Mouse (Mus musculus) forebrain, embryonic 15.5 days (tissue): ENCODE results near the gene Dcaf11. TPM values are rescaled to one million over a fixed set of nuclear protein-coding genes. Genes with fewer than 3 reads are reported as not detected.
A peak's percentile ranks its signal among the peaks of the same experiment; 100 is the strongest.

ENCODE experiments used
- ATAC-seq: fragments of 200-750 bp; cut with Nextera tagmentation; replicated peaks from 2 replicates; pipeline ENCODE4 v1.8.0; 2017; ENCODE audit warnings: mild to moderate bottlenecking, moderate TSS enrichment, moderate library complexity
- H3K27ac ChIP-seq: fragments of 300-500 bp; sonication (generic); replicated peaks from 2 replicates; pipeline ENCODE4 v1.5.1; 2015; ENCODE audit warnings: mild to moderate bottlenecking, inconsistent platforms
- H3K27me3 ChIP-seq: fragments of 300-500 bp; sonication (generic); 2 replicates; pipeline ENCODE4 v1.6.1; 2015; ENCODE audit warnings: inconsistent platforms
- H3K36me3 ChIP-seq: fragments of 300-500 bp; sonication (generic); 2 replicates; pipeline ENCODE4 v1.6.1; 2015; ENCODE audit warnings: mild to moderate bottlenecking, inconsistent platforms
- H3K4me1 ChIP-seq: fragments of 300-500 bp; sonication (generic); 2 replicates; pipeline ENCODE4 v1.6.1; 2015; ENCODE audit warnings: inconsistent platforms
- H3K4me2 ChIP-seq: fragments of 300-500 bp; sonication (generic); replicated peaks from 2 replicates; pipeline ENCODE4 v1.6.1; 2015; ENCODE audit warnings: mild to moderate bottlenecking, inconsistent platforms
- H3K4me3 ChIP-seq: fragments of 300-500 bp; sonication (generic); 2 replicates; pipeline ENCODE4 v1.5.1; 2015; ENCODE audit warnings: mild to moderate bottlenecking, inconsistent platforms
- H3K9ac ChIP-seq: fragments of 300-500 bp; sonication (generic); replicated peaks from 2 replicates; pipeline ENCODE4 v1.6.1; 2015; ENCODE audit warnings: mild to moderate bottlenecking, inconsistent platforms
- H3K9me3 ChIP-seq: fragments of 300-500 bp; sonication (generic); 2 replicates; pipeline ENCODE4 v1.6.1; 2016; ENCODE audit warnings: inconsistent platforms
- WGBS: fragments of 180-500 bp; shearing (Covaris S2); methylation state at CpG from one replicate; pipeline ENCODE4 v1.1.7; 2015; ENCODE audit warnings: mixed read lengths; 5-methylcytosine and 5-hydroxymethylcytosine counted together
- polyA plus RNA-seq: library from polyadenylated mRNA; unstranded; fragments of >200 nt; fragmentation: Nextera tagmentation; extraction: Ambion mirVana; gene quantifications from 2 replicates; pipeline ENCODE4 v1.2.1, GENCODE M21; 2015

The Dcaf11 gene
- polyA plus RNA-seq, 1 experiment from 2014 or later: 132 TPM

DNA sequence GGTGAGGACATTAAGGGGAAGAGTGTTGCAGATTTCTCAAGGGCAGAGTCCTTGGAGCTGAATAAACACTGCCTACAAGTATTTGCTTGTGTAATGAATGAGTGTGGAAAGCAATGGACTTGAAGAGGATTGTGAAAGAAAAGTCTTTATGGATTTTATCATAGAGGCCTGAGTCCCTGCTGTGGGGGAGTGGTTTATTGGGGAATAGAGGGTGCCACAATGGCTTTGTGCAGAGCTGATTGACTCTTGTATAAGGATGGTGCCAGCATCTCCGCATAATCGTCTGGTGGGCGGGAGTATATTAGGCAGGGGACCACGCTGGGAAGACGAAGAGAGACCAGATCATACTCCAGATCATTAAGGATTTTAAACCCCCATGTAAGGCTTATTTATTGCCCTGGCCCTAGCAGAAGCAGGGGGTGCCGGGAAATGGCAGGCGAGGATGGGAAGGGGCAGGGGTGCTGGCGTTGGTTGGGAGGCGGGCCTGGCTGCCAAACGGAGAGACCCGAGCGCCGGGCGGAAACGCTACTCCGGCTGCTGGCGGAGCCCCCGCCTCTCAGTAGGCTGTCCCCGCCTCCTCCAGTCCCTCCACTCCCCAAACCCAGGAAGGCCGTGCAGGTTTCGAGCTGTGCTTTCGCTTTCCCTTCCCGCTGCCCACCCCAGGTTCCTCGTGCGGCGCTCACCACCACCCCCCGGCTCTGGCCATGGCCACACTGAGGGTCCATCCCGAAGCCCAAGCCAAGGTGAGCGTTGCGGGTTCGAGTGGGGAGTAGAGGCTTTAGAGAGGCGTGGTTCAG lies 18.3 kb downstream of the Dcaf11 start, which contains the start of gene Psme1:
Gene Psme1 (plus strand): TSS at position 253 of the 797 bp plus-strand sequence.
- peak within 1 kb of the TSS; percentile 92 for H3K9ac ChIP-seq
- no peaks in the 10 kb centered on the region for H3K27me3 ChIP-seq
- H3K27ac ChIP-seq: peak within 1 kb of the TSS; percentile 92
- peak; percentile 95 for ATAC-seq
- H3K9me3 ChIP-seq: no peaks in the 10 kb centered on the region
- H3K4me1 ChIP-seq: peaks cover 12% of the 10 kb centered on the region
- 0 out of 2 replicates have a peak, but pooled peaks cover 8% of the 10 kb centered on the region for H3K36me3 ChIP-seq
- peak within 1 kb of the TSS; percentile 69 for H3K4me2 ChIP-seq
- peak within 1 kb of the TSS; percentile 73 for H3K4me3 ChIP-seq
- under 1% methylated on average over 32 of the region's 32 CpGs for WGBS

DNA sequence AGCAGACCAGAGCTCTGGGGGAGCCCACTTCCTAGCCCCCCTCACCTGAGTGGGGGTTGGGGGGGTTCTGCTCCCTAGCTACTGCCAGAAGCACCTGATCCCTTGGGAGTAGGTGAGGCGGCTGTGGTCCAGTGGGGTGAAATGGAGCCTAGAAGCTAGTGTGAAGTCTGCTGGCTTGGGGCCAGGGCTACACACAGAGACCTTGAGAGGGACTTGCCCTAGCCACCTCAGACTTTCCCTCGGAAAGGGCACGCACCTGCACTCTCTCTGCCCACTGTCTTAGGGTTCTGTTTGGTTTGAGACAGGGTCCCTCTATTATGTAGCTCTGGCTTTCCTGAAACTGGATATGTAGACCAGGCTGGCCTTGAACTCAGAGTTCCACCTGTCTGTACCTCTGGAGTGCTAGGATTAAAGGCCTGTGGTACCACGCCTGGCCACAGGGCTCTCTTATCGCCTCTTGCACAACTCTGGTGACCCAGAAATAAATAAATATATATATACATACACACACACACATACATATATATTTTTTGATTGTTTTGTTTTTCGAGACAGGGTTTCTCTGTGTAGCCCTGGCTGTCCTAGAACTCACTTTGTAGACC lies 19.0 kb downstream of the Dcaf11 start:
- Histone ChIP-seq H3K4me3 (peak overlapping the region; percentile 73), H3K36me3 (0 out of 2 replicates have a peak, but pooled peaks cover 8% of the 10 kb centered on the region), H3K9ac (peak overlapping the region; percentile 92), H3K27me3 (no peaks in the 10 kb centered on the region), H3K27ac (peak overlapping the region; percentile 92), H3K4me1 (peaks cover 12% of the 10 kb centered on the region), H3K9me3 (no peaks in the 10 kb centered on the region), H3K4me2 (peak overlapping the region; percentile 69)
- 34% methylated on average over 6 of the region's 6 CpGs for WGBS
- ATAC-seq: 0 out of 2 replicates have a peak, but pooled peaks have one; percentile 0

DNA sequence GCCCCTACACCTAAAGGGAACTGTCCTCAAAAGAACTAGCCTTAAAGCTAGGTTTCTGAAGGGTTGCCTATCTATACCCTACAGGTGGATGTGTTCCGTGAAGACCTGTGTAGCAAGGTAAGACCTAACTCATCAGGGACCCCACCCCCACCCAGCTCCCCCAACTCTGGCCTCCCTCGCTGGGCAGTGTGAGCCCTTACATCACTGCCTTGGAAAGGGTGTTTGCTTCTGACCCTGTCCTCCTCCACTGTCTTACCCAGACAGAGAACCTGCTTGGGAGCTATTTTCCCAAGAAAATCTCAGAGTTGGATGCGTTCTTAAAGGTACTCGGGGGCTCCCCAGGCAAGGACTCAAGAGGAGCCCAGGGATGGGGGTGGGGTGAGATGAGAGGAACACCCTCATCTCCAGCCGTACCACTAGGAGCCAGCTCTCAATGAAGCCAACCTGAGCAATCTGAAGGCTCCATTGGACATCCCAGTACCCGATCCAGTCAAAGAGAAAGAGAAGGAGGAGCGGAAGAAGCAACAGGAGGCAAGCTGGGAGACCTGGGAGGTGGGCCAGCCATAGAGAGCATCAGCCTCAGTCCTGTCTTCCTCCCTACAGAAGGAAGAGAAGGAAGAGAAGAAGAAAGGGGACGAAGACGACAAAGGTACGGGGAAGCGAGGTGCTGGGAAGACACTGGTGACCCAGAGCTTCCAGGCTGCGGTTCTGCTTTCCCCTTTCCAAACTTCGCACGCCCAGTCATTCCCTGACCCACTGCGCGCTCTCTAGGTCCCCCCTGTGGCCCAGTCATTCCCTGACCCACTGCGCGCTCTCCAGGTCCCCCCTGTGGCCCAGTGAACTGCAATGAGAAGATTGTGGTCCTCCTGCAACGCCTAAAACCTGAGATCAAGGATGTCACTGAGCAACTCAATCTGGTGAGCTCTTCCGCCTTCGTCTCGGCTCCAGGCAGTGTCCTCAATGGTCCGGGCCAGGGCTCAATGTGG lies 20.0 kb downstream of the Dcaf11 start:
- WGBS: 85% methylated on average over 23 of the region's 23 CpGs
- Histone ChIP-seq H3K4me3 (no peak overlapping the region), H3K9me3 (no peaks in the 10 kb centered on the region), H3K4me2 (no peak overlapping the region), H3K27me3 (no peaks in the 10 kb centered on the region), H3K9ac (no peak overlapping the region), H3K4me1 (peaks cover 16% of the 10 kb centered on the region), H3K36me3 (0 out of 2 replicates have a peak, but pooled peaks cover 8% of the 10 kb centered on the region), H3K27ac (no peak overlapping the region)
- ATAC-seq: no peak

DNA sequence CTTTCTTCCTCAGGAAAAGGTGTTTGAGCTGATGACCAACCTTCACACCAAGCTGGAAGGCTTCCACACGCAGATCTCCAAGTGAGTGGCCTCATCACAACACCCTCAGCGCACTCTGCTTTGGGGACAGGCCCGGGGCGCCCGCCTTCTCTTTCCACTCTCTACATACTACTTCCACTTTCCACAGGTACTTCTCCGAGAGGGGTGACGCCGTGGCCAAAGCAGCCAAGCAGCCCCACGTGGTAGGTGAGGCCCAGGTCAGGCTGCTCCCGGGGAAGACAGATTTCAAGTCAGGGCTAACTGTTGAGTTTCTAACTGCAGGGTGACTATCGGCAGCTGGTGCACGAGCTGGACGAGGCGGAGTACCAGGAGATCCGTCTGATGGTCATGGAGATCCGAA lies 20.9 kb downstream of the Dcaf11 start:
- H3K4me3 ChIP-seq: no peak overlapping the region
- no peak overlapping the region for H3K27ac ChIP-seq
- H3K4me1 ChIP-seq: peaks cover 25% of the 10 kb centered on the region
- H3K9me3 ChIP-seq: no peaks in the 10 kb centered on the region
- 0 out of 2 replicates have a peak, but pooled peaks cover 8% of the 10 kb centered on the region for H3K36me3 ChIP-seq
- H3K9ac ChIP-seq: no peak overlapping the region
- 96% methylated on average over 16 of the region's 16 CpGs for WGBS
- no peaks in the 10 kb centered on the region for H3K27me3 ChIP-seq
- no peak overlapping the region for H3K4me2 ChIP-seq
- no peak for ATAC-seq

DNA sequence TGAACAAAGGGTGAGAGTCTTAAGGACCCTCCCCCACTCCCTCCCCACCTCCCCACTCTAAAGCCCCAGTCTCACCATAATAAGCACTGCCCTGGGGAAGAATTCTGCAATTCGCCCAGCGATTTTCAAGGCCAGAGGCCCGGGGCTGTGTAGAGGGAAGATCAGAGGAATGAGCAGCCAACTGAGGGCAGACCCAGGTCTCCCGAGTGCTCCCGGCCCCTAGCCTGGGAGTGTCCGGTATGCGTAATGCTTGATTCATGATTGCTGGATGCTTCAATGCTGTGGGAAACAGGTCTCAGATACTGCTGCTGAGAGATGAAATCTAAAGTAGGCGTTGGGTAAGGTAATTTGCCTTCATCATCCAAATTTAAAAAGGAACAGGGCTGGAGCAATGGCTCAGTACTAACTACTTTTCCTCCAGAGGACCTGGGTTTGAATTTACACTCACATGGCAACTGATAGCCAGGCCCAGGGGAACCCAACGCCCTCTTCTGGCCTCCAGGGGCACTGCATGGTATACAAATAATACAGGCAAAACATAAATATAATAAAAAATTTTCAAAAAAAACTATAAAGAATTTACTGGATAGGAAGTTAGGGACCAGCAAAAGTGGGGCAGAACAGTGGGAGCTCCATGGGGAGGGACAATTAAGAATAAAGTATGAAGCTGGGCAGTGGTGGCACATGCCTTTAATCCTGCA lies 22.3 kb downstream of the Dcaf11 start:
- Histone ChIP-seq H3K36me3 (peaks cover 8% of the 10 kb centered on the region; the same call in 1 of the 2 replicates), H3K27me3 (no peaks in the 10 kb centered on the region), H3K4me2 (no peak overlapping the region), H3K9ac (no peak overlapping the region), H3K27ac (no peak overlapping the region), H3K4me1 (peaks cover 25% of the 10 kb centered on the region), H3K9me3 (no peaks in the 10 kb centered on the region), H3K4me3 (no peak overlapping the region)
- no peak for ATAC-seq
- 79% methylated on average over 9 of the region's 9 CpGs for WGBS

DNA sequence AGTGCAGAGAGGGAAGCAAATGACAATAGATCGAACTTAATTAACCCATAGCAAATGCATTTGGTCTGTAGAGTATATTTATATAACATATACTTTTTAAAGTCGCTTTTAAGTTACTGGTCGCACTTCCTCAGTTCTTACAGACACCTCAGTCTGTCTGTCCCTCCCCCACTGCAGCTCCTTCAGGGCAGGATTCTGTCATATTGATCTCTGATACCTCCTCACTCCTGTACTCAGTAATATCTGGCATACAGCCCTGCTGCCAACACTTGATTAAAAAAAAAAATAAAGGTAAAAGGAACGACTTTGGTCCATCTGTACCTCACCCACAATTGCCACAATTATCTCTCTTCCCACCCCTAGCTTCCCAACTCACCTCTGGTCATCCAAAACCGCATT lies 24.5 kb downstream of the Dcaf11 start:
- peaks cover 16% of the 10 kb centered on the region for H3K4me1 ChIP-seq
- peak overlapping the region; percentile 43 for H3K4me3 ChIP-seq
- H3K27ac ChIP-seq: no peak overlapping the region
- WGBS: 41% methylated on average over 5 of the region's 5 CpGs
- ATAC-seq: no peak
- peaks cover 8% of the 10 kb centered on the region; the same call in 1 of the 2 replicates for H3K36me3 ChIP-seq
- H3K4me2 ChIP-seq: peak overlapping the region; percentile 51
- no peaks in the 10 kb centered on the region for H3K9me3 ChIP-seq
- H3K27me3 ChIP-seq: no peaks in the 10 kb centered on the region
- peak overlapping the region; percentile 47; the same call in 1 of the 2 replicates for H3K9ac ChIP-seq

DNA sequence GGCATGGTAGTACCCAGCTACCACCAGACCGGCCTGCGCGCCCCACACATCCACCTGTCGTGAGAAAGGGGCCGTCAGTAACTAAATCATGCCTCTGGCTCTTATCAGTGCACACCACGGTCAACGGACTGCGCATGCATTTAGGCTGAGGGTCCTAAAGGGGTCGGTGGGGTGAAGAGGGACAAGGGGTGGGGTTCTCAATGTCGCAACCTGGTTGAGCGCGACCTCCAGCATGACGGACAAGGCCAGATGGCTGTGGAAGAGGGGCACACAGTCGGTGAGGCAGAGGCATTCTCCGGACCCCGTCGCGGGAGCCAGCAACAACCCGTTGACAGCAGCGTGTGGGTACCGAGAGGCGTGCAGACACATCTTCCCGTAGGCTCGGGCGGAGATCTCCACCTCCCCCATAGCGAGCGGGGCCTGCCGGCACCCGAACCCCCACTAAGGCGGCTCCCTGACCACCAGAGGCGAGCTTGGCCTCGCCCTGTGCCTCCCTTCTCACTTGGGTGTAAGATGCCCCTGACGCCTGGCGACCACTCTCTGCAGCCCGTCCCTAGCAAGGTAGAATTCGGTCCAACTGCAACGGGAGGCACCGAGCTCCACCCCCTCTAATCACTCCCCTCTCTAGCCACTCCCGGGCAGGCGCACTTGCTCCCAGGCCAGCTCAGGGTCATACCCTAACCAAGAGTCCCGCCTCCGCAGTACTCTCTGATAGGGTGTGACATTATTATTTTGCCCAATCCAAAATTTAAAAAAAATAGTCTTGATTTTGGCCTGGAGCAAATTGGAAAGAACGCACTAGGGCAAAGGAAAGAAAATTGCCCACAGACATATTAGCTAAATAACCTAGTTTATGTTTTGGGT lies 25.1 kb downstream of the Dcaf11 start, which contains the start of gene Emc9:
Gene Emc9 (minus strand): TSS at position 601 of the 864 bp plus-strand sequence.
- Histone ChIP-seq H3K4me1 (peaks cover 22% of the 10 kb centered on the region), H3K9me3 (no peaks in the 10 kb centered on the region), H3K4me3 (peak within 1 kb of the TSS; percentile 43), H3K27ac (no peak within 1 kb of the TSS), H3K9ac (peak within 1 kb of the TSS; percentile 47), H3K4me2 (peak within 1 kb of the TSS; percentile 51), H3K36me3 (peaks cover 8% of the 10 kb centered on the region; the same call in 1 of the 2 replicates), H3K27me3 (no peaks in the 10 kb centered on the region)
- WGBS: 3% methylated on average over 43 of the region's 43 CpGs
- peak; percentile 65 for ATAC-seq

DNA sequence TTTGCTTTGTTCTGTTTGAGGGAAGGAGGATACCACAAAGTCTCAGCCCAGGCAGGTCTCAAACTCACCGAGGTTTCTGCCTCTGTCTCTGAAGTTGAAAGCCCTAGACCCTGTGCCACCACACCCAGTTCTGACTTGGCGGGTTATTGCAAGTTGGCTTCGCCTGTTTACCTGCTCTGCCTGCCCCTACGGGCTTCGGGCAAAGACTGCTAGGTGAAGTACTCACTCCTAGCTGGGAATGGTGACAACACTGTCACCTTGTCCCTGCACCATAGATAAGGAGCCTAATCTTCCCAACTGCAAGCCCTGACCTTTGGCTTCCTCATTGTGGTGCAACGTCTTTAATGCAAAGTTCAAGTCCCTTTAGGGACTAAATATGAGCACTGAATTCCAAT lies 25.8 kb downstream of the Dcaf11 start:
- Histone ChIP-seq H3K9me3 (no peaks in the 10 kb centered on the region), H3K4me2 (peak overlapping the region; percentile 51; the same call in 1 of the 2 replicates), H3K36me3 (peaks cover 5% of the 10 kb centered on the region; the same call in 1 of the 2 replicates), H3K9ac (0 out of 2 replicates have a peak overlapping the region, but pooled peaks have one; percentile 47), H3K4me1 (peaks cover 28% of the 10 kb centered on the region), H3K27me3 (no peaks in the 10 kb centered on the region), H3K4me3 (peak overlapping the region; percentile 43; the same call in 1 of the 2 replicates), H3K27ac (no peak overlapping the region)
- WGBS: 72% methylated on average over 6 of the region's 6 CpGs
- no peak for ATAC-seq

DNA sequence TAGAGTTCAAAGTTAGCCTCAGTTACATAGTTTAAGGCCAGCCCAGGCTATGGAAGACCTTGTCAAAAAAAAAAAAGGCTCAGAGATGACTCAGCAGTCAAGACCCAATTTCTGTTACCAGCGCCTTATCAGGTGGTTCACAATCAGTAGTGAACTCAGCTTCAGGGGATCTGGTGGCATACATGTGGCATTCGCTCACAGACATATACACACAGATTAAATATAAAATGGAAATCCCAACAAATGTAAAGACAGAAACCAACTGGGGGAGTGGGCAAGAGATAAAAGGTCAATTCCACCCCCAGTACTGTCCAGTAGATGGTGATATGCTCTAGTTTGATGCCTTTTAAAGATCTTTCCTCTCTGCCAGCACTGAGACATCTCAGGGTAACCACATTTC lies 26.3 kb downstream of the Dcaf11 start:
- Histone ChIP-seq H3K4me2 (no peak overlapping the region), H3K27me3 (no peaks in the 10 kb centered on the region), H3K27ac (no peak overlapping the region), H3K4me1 (peaks cover 28% of the 10 kb centered on the region), H3K4me3 (no peak overlapping the region), H3K9ac (no peak overlapping the region), H3K36me3 (no peaks in the 10 kb centered on the region; the same call in 1 of the 2 replicates), H3K9me3 (no peaks in the 10 kb centered on the region)
- 94% methylated on average over 2 of the region's 2 CpGs for WGBS
- no peak for ATAC-seq

DNA sequence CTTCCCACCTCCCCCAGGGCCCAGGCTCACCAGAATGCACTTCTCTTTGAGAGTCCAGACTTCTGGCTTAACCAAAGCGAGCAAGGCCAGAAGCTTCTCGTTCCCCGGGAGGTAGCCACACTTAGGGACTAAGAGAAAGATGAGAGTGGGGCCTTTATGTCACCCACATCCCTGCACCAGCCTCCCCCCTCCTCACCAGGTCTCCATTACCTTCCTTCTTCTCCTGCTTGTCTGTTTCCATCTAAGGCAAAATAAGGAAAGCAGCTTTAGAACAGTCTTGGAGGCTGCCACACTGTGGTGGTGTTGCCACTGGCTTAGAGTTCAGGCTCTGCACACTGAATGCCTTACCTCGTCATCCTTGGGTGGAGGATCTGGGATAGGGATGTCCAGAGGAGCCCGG lies 29.5 kb downstream of the Dcaf11 start:
- WGBS: 93% methylated on average over 5 of the region's 5 CpGs
- H3K27me3 ChIP-seq: no peaks in the 10 kb centered on the region
- no peak for ATAC-seq
- no peaks in the 10 kb centered on the region; the same call in 1 of the 2 replicates for H3K36me3 ChIP-seq
- H3K4me1 ChIP-seq: peaks cover 47% of the 10 kb centered on the region
- no peak overlapping the region for H3K4me3 ChIP-seq
- no peak overlapping the region for H3K27ac ChIP-seq
- no peak overlapping the region for H3K4me2 ChIP-seq
- no peak overlapping the region for H3K9ac ChIP-seq
- H3K9me3 ChIP-seq: no peaks in the 10 kb centered on the region
